Mouse (Mus musculus) C2C12 (cell line): ENCODE data around the gene Igsf21.

Experiments
- CEBPB ChIP-seq: IDR thresholded peaks from one replicate; pipeline ENCODE4 v1.6.1; 2011; ENCODE audit warnings: low read depth, mild to moderate bottlenecking, control low read depth, moderate library complexity
- CTCF ChIP-seq: IDR thresholded peaks from one replicate; pipeline ENCODE4 v1.5.1; 2011; ENCODE audit not compliant: control insufficient read depth, insufficient read depth, insufficient read length
- FOSL1 ChIP-seq: IDR thresholded peaks from one replicate; pipeline ENCODE4 v1.8.0; 2011; ENCODE audit warnings: mild to moderate bottlenecking, low read length; ENCODE audit not compliant: poor library complexity, insufficient read depth, severe bottlenecking
- MAX ChIP-seq: IDR thresholded peaks from one replicate; pipeline ENCODE4 v1.6.1; 2011; ENCODE audit warnings: mild to moderate bottlenecking, control low read depth
- MYOG ChIP-seq: IDR thresholded peaks from one replicate; pipeline ENCODE4 v1.6.1; 2011; ENCODE audit not compliant: control insufficient read depth, insufficient read length; ENCODE audit errors: extremely low read depth
- USF1 ChIP-seq: IDR thresholded peaks from one replicate; pipeline ENCODE4 v1.6.1; 2011; ENCODE audit warnings: low read depth, mild to moderate bottlenecking, control low read depth, moderate library complexity

- no peak for TF ChIP-seq CTCF
- no peak for TF ChIP-seq CEBPB
- TF ChIP-seq FOSL1: no peak
- TF ChIP-seq USF1: no peak
- TF ChIP-seq MAX: no peak
- no peak for TF ChIP-seq MYOG
These were observed 131.5 kb downstream of the Igsf21 start for GRCm38 (mm10) chr4:140115053-140115452.
